In genomic region chr17:14749281-14749680, GRCm38 (mm10) we compare ENCODE assay signal across 22 mouse cellular contexts. TPM values are rescaled to one million over a fixed set of nuclear protein-coding genes. Genes with fewer than 3 reads are reported as not detected.
DNase-seq lines count a peak whose midpoint lies in the region; ATAC-seq and TF ChIP-seq lines count a peak whose summit lies in the region.
"Had no signal": no experiment of that assay in that cellular context is flagged by ENCODE, and none has a peak within 500 bp of the region (broad histone marks: within the 10 kb centered on the region; RNA-seq: fewer than 3 reads in every experiment).

No protein-coding gene starts in this region.

- no peak overlapping the region for H3K4me2 ChIP-seq in kidney, embryonic 15.5 days
- no peak overlapping the region for H3K4me2 ChIP-seq in lung, embryonic 15.5 days
- no peak overlapping the region for H3K4me2 ChIP-seq in stomach, embryonic 16.5 days (ENCODE audit: low read depth, low read length)
- H3K4me2 ChIP-seq: forebrain, embryonic 12.5 days; heart, embryonic 15.5 days; hindbrain, embryonic 12.5 days; limb, embryonic 12.5 days; liver, embryonic 15.5 days; stomach, embryonic 15.5 days had no signal

- no peak for ATAC-seq in kidney, embryonic 15.5 days (replicated peaks; ENCODE audit: low FRiP score)
- peak; percentile 84 for ATAC-seq in lung, embryonic 15.5 days (ENCODE audit: borderline replicate concordance, extremely low read depth, low FRiP score, low TSS enrichment)
- ATAC-seq in stomach, embryonic 16.5 days (ENCODE audit: insufficient read depth, low FRiP score), result 0 out of 2 replicates have a peak, but pooled peaks have one; percentile 59
- ATAC-seq: midbrain, embryonic 16.5 days had no signal

- no peak overlapping the region for H3K9ac ChIP-seq in kidney, embryonic 15.5 days
- no peak overlapping the region for H3K9ac ChIP-seq in lung, embryonic 15.5 days
- H3K9ac ChIP-seq in stomach, embryonic 16.5 days (ENCODE audit: low read length), result no peak overlapping the region
- H3K9ac ChIP-seq: forebrain, embryonic 12.5 days; heart, embryonic 15.5 days; hindbrain, embryonic 12.5 days; limb, embryonic 12.5 days; liver, embryonic 15.5 days; stomach, embryonic 15.5 days had no signal

- WGBS in kidney, embryonic 15.5 days, result 64% methylated on average over 2 of the region's 2 CpGs
- WGBS in lung, embryonic 15.5 days, result 19% methylated on average over 2 of the region's 2 CpGs
- 44% methylated on average over 2 of the region's 2 CpGs for WGBS in stomach, embryonic 16.5 days

- no peaks in the 10 kb centered on the region for H3K4me1 ChIP-seq in kidney, embryonic 15.5 days
- peaks cover 29% of the 10 kb centered on the region for H3K4me1 ChIP-seq in lung, embryonic 15.5 days
- peaks cover 8% of the 10 kb centered on the region for H3K4me1 ChIP-seq in stomach, embryonic 16.5 days (ENCODE audit: control insufficient read depth, insufficient read depth, low read length)
- H3K4me1 ChIP-seq: forebrain, embryonic 12.5 days; heart, embryonic 15.5 days; hindbrain, embryonic 12.5 days; limb, embryonic 12.5 days; liver, embryonic 15.5 days; megakaryocyte, embryonic 14.5 days; stomach, embryonic 15.5 days had no signal

- H3K27me3 ChIP-seq in kidney, embryonic 15.5 days, result no peaks in the 10 kb centered on the region
- no peaks in the 10 kb centered on the region for H3K27me3 ChIP-seq in lung, embryonic 15.5 days
- no peaks in the 10 kb centered on the region for H3K27me3 ChIP-seq in stomach, embryonic 16.5 days (ENCODE audit: control insufficient read depth, insufficient read depth, low read length)
- H3K27me3 ChIP-seq: forebrain, embryonic 12.5 days; heart, embryonic 15.5 days; hindbrain, embryonic 12.5 days; limb, embryonic 12.5 days; liver, embryonic 15.5 days; megakaryocyte, embryonic 14.5 days; stomach, embryonic 15.5 days had no signal

- no peak overlapping the region for H3K4me3 ChIP-seq in kidney, embryonic 15.5 days (replicated peaks)
- H3K4me3 ChIP-seq in lung, embryonic 15.5 days, result no peak overlapping the region
- no peak overlapping the region for H3K4me3 ChIP-seq in stomach, embryonic 16.5 days (replicated peaks; ENCODE audit: low read length)
- H3K4me3 ChIP-seq in layer of hippocampus, adult 2 months, result no peak overlapping the region
- H3K4me3 ChIP-seq: forebrain, embryonic 12.5 days; heart, embryonic 15.5 days; hindbrain, embryonic 12.5 days; limb, embryonic 12.5 days; liver, embryonic 15.5 days; megakaryocyte, embryonic 14.5 days; stomach, embryonic 15.5 days had no signal

- DNase-seq in heart, adult 9 months (ENCODE audit: low spot score in 2 of 2), result peak; percentile 31 to 39
- no peak for DNase-seq in heart, adult 8-10 months (ENCODE audit: low spot score)
- peak; percentile 39 to 53 for DNase-seq in kidney, postnatal 4 days
- no peak for DNase-seq in layer of hippocampus, adult 2 months (ENCODE audit: low spot score in 2 of 2)
- DNase-seq: adrenal gland, postnatal 10 days; cerebellum, adult 18-20 months; cerebellum, postnatal 36 days; gastrocnemius, postnatal 25 days; kidney, adult 8-10 months; spleen, adult 18-20 months; thymus, postnatal 25 days had no signal

- no peak overlapping the region for H3K27ac ChIP-seq in kidney, embryonic 15.5 days
- H3K27ac ChIP-seq in lung, embryonic 15.5 days, result no peak overlapping the region
- H3K27ac ChIP-seq in stomach, embryonic 16.5 days (ENCODE audit: low read length), result peak overlapping the region; percentile 21; the same call in 1 of the 2 replicates
- H3K27ac ChIP-seq in layer of hippocampus, adult 2 months, result no peak overlapping the region
- H3K27ac ChIP-seq: forebrain, embryonic 12.5 days; heart, embryonic 15.5 days; hindbrain, embryonic 12.5 days; limb, embryonic 12.5 days; liver, embryonic 15.5 days had no signal

- H3K9me3 ChIP-seq in kidney, embryonic 15.5 days (replicated peaks), result no peaks in the 10 kb centered on the region
- H3K9me3 ChIP-seq in lung, embryonic 15.5 days, result no peaks in the 10 kb centered on the region
- no peaks in the 10 kb centered on the region for H3K9me3 ChIP-seq in stomach, embryonic 16.5 days (replicated peaks; ENCODE audit: control insufficient read depth, low read length)
- H3K9me3 ChIP-seq: forebrain, embryonic 12.5 days; heart, embryonic 15.5 days; hindbrain, embryonic 12.5 days; limb, embryonic 12.5 days; liver, embryonic 15.5 days; megakaryocyte, embryonic 14.5 days; stomach, embryonic 15.5 days had no signal

- no peak for TF ChIP-seq CTCF in layer of hippocampus, adult 2 months (conservative IDR thresholded peaks at IDR 0.05)

- H3K36me3 ChIP-seq in kidney, embryonic 15.5 days, result no peaks in the 10 kb centered on the region
- no peaks in the 10 kb centered on the region for H3K36me3 ChIP-seq in lung, embryonic 15.5 days
- H3K36me3 ChIP-seq in stomach, embryonic 16.5 days (ENCODE audit: control insufficient read depth, insufficient read depth, low read length), result no peaks in the 10 kb centered on the region
- H3K36me3 ChIP-seq: forebrain, embryonic 12.5 days; heart, embryonic 15.5 days; hindbrain, embryonic 12.5 days; limb, embryonic 12.5 days; liver, embryonic 15.5 days; stomach, embryonic 15.5 days had no signal

RNA-seq across cellular contexts. Expression of gene Thbs2, which starts 55.2 kb away (rescaled TPM):
- total RNA-seq in heart, adult 8-10 months (2022), result 10 to 100 TPM; 11.8 to 17.1 (median 14.4) TPM
- polyA plus RNA-seq in kidney, embryonic 15.5 days (2015; fragmentation: Nextera tagmentation; extraction: Ambion mirVana), result 24.0 and 25.5 TPM in 2 replicates
- 26.3 and 27.3 TPM in 2 replicates for polyA plus RNA-seq in lung, embryonic 15.5 days (2015; fragmentation: Nextera tagmentation; extraction: Ambion mirVana)
- 54.9 and 59.8 TPM in 2 replicates for polyA plus RNA-seq in stomach, embryonic 16.5 days (2015; fragmentation: Nextera tagmentation; extraction: Ambion mirVana)
- 1 to 10 TPM; 3.3 to 3.6 TPM for total RNA-seq in layer of hippocampus, adult 2 months (2021)

Comparison
In these comparisons a context has a peak if more than half of its experiments do, and no peak if none do; other contexts are left out.
1. DNase-seq: peak in heart, adult 9 months (2 of 2) and kidney, postnatal 4 days (2 of 2); none in heart, adult 8-10 months (single experiment) and layer of hippocampus, adult 2 months (0 of 2).